Mouse (Mus musculus) NIH3T3 (cell line): ENCODE measurements around the gene Mthfs.
"Not testable (repeated sequence)": the region's sequence is repeated elsewhere in the genome, so short reads cannot be mapped to it uniquely, and the experiment has no call there.

ENCODE experiments used
- DNase-seq: peaks from one replicate; pipeline ENCODE4 v3.0.0-alpha.2; 2012; ENCODE audit warnings: low read depth

Gene Mthfs

GRCm38 (mm10) chr9:89210353-89211064, at the start of gene Mthfs:
Gene Mthfs (plus strand): TSS chr9:89210676.
- peak; percentile 30 for DNase-seq

- not testable (repeated sequence) for DNase-seq
Observed at GRCm38 (mm10) chr9:89172539-89172938, 37.9 kb upstream of the Mthfs start.

- DNase-seq = peak; percentile 64
Observed at GRCm38 (mm10) chr9:89178833-89179232, 31.6 kb upstream of the Mthfs start.

GRCm38 (mm10) chr9:89179469-89179868, 31.0 kb upstream of the Mthfs start:
- not testable (repeated sequence) for DNase-seq

- DNase-seq = not testable (repeated sequence)
Observed at GRCm38 (mm10) chr9:89187006-89187405, 23.5 kb upstream of the Mthfs start.

- DNase-seq = not testable (repeated sequence)
Observed at GRCm38 (mm10) chr9:89195483-89195882, 15.0 kb upstream of the Mthfs start.

GRCm38 (mm10) chr9:89197509-89197908, 13.0 kb upstream of the Mthfs start:
- DNase-seq = not testable (repeated sequence)

- DNase-seq = not testable (repeated sequence)
Observed at GRCm38 (mm10) chr9:89198349-89198748, 12.1 kb upstream of the Mthfs start.

- not testable (repeated sequence) for DNase-seq
Observed at GRCm38 (mm10) chr9:89198969-89199416, 11.5 kb upstream of the Mthfs start, which contains the start of the genes Bcl2a1b and Gm29094. Gene Bcl2a1b (plus strand): TSS chr9:89199209. Gene Gm29094 (plus strand): TSS chr9:89199379.

GRCm38 (mm10) chr9:89202256-89202655, 8.2 kb upstream of the Mthfs start:
- not testable (repeated sequence) for DNase-seq

GRCm38 (mm10) chr9:89208939-89209338, 1.5 kb upstream of the Mthfs start:
- not testable (repeated sequence) for DNase-seq

GRCm38 (mm10) chr9:89211065-89211858, 786 bp downstream of the Mthfs start:
- peak; percentile 25 for DNase-seq

GRCm38 (mm10) chr9:89212428-89212827, 2.0 kb downstream of the Mthfs start:
- DNase-seq = not testable (repeated sequence)

- not testable (repeated sequence) for DNase-seq
Observed at GRCm38 (mm10) chr9:89218174-89218573, 7.7 kb downstream of the Mthfs start.

- DNase-seq = not testable (repeated sequence)
Observed at GRCm38 (mm10) chr9:89219668-89220067, 9.2 kb downstream of the Mthfs start.

GRCm38 (mm10) chr9:89220704-89221287, 10.3 kb downstream of the Mthfs start:
- DNase-seq = not testable (repeated sequence)

GRCm38 (mm10) chr9:89226071-89226470, 15.6 kb downstream of the Mthfs start:
- peak; percentile 36 for DNase-seq

GRCm38 (mm10) chr9:89228122-89228521, 17.6 kb downstream of the Mthfs start:
- no peak for DNase-seq

- not testable (repeated sequence) for DNase-seq
Observed at GRCm38 (mm10) chr9:89230897-89231497, 20.5 kb downstream of the Mthfs start.

- DNase-seq = not testable (repeated sequence)
Observed at GRCm38 (mm10) chr9:89237131-89237530, 26.7 kb downstream of the Mthfs start.

GRCm38 (mm10) chr9:89238976-89239505, 28.6 kb downstream of the Mthfs start:
- DNase-seq = not testable (repeated sequence)
